Mouse (Mus musculus) ES-Bruce4 (cell line): ENCODE data around the gene Retreg1. TPM values are rescaled to one million over a fixed set of nuclear protein-coding genes. Genes with fewer than 3 reads are reported as not detected.

Source experiments
- H3K27ac ChIP-seq: 2 replicates; pipeline ENCODE4 v1.5.1; 2012; ENCODE audit warnings: low read length, inconsistent platforms; ENCODE audit not compliant: insufficient read depth
- H3K27me3 ChIP-seq: 2 replicates; pipeline ENCODE4 v1.6.1; 2012; ENCODE audit warnings: mild to moderate bottlenecking, low read length, inconsistent platforms; ENCODE audit not compliant: control insufficient read depth, poor library complexity, insufficient read depth, severe bottlenecking
- H3K36me3 ChIP-seq: 2 replicates; pipeline ENCODE4 v1.6.1; 2012; ENCODE audit warnings: inconsistent platforms, mild to moderate bottlenecking, low read length, moderate library complexity; ENCODE audit not compliant: control insufficient read depth, poor library complexity, insufficient read depth, severe bottlenecking
- H3K4me1 ChIP-seq: one replicate; pipeline ENCODE4 v1.8.1; 2011; ENCODE audit warnings: low read length; ENCODE audit not compliant: control insufficient read depth, insufficient read depth
- H3K4me3 ChIP-seq: 2 replicates; pipeline ENCODE4 v1.5.1; 2011; ENCODE audit warnings: low read depth, mild to moderate bottlenecking, low read length
- H3K9ac ChIP-seq: 2 replicates; pipeline ENCODE4 v1.6.1; 2012; ENCODE audit warnings: low read depth, mild to moderate bottlenecking, inconsistent platforms; ENCODE audit not compliant: poor library complexity, severe bottlenecking
- H3K9me3 ChIP-seq: replicated peaks from 2 replicates; pipeline ENCODE4 v1.6.1; 2012; ENCODE audit warnings: mild to moderate bottlenecking, low read length, inconsistent platforms; ENCODE audit not compliant: control insufficient read depth, poor library complexity, insufficient read depth, severe bottlenecking
- CTCF ChIP-seq: IDR thresholded peaks from one replicate; pipeline ENCODE4 v1.8.1; 2011; ENCODE audit warnings: low read depth, low read length
- EP300 ChIP-seq: IDR thresholded peaks from 2 replicates; pipeline ENCODE4 v1.6.1; 2011; ENCODE audit warnings: low read depth, low read length; ENCODE audit not compliant: insufficient read depth
- POLR2A ChIP-seq: IDR thresholded peaks from one replicate; pipeline ENCODE4 v1.8.1; 2011; ENCODE audit warnings: low read length; ENCODE audit not compliant: insufficient read depth
- polyA plus RNA-seq: library from polyadenylated mRNA; stranded (reverse); fragments of >200 nt; gene quantifications from 2 replicates; pipeline ENCODE4 v1.2.4, GENCODE M21; 2011; ENCODE audit warnings: low read depth; ENCODE audit not compliant: missing spikeins, insufficient read depth, insufficient read length

Gene Retreg1
- polyA plus RNA-seq, 1 experiment: 16.5 TPM

DNA sequence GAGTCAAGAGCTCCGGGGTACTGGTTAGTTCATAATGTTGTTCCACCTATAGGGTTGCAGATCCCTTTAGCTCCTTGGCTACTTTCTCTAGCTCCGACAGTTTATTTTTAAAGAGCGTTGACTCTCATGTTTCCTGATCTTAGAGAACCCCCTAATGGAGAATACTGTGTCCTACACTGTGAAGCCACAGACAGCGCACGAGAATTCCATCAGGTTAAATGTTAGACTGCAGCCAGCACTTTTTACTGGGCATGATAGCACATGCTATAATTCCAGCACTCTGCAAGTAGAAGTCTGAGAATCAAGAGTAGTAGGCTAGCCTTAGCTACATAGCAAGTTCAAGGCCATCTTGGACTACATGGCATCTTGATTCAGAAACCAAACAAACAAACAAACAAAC lies 116.4 kb downstream of the Retreg1 start:
- no peak overlapping the region for H3K4me3 ChIP-seq
- no peaks in the 10 kb centered on the region for H3K9me3 ChIP-seq
- no peaks in the 10 kb centered on the region for H3K36me3 ChIP-seq
- no peak overlapping the region for H3K27ac ChIP-seq
- TF ChIP-seq EP300: no peak
- no peak for TF ChIP-seq POLR2A
- no peak for TF ChIP-seq CTCF
- H3K27me3 ChIP-seq: no peaks in the 10 kb centered on the region
- H3K9ac ChIP-seq: no peak overlapping the region
- H3K4me1 ChIP-seq: no peaks in the 10 kb centered on the region

GRCm38 (mm10) chr15:25960231-25960630 lies 117.3 kb downstream of the Retreg1 start:
- Histone ChIP-seq H3K4me3 (no peak overlapping the region), H3K9me3 (no peaks in the 10 kb centered on the region), H3K27me3 (no peaks in the 10 kb centered on the region), H3K27ac (no peak overlapping the region), H3K4me1 (no peaks in the 10 kb centered on the region), H3K9ac (no peak overlapping the region), H3K36me3 (no peaks in the 10 kb centered on the region)
- TF ChIP-seq EP300 (no peak), CTCF (no peak), POLR2A (no peak)

DNA sequence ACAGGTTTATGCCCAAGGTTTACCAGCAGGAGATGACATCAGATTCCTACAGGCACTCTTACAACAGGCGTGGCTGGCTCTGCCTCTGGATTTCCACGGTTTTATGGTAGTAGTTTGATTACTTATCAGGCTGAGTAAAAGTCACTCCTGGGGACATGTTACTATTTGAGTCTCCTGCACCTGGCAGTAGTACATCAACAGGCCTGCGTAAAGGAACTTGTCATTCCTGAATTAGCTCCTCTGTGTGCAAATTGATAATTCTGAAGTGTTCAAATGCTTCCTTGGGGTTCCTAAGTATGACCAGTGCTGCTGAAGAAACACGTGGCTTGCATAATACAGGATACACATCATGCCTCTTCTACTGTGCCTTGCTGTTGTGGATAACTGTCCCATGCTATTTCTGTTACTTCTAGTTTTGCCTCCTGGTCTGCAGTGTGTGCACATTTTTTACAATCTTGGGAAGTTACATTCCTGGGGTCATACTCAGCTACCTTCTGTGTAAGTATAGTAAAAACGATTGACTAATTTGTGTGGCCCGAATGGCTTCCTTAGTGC lies 123.3 kb downstream of the Retreg1 start:
- TF ChIP-seq CTCF (no peak), POLR2A (no peak), EP300 (no peak)
- Histone ChIP-seq H3K9me3 (no peaks in the 10 kb centered on the region), H3K36me3 (no peaks in the 10 kb centered on the region), H3K9ac (no peak overlapping the region), H3K27me3 (no peaks in the 10 kb centered on the region), H3K4me3 (no peak overlapping the region), H3K27ac (no peak overlapping the region), H3K4me1 (no peaks in the 10 kb centered on the region)

- Histone ChIP-seq H3K27me3 (no peaks in the 10 kb centered on the region), H3K9me3 (no peaks in the 10 kb centered on the region), H3K27ac (no peak overlapping the region), H3K9ac (no peak overlapping the region), H3K36me3 (no peaks in the 10 kb centered on the region), H3K4me3 (no peak overlapping the region), H3K4me1 (no peaks in the 10 kb centered on the region)
- no peak for TF ChIP-seq EP300
- TF ChIP-seq POLR2A: no peak
- TF ChIP-seq CTCF: no peak
Measured at GRCm38 (mm10) chr15:25971596-25971995, 128.6 kb downstream of the Retreg1 start.

GRCm38 (mm10) chr15:25972758-25973157 lies 129.8 kb downstream of the Retreg1 start:
- Histone ChIP-seq H3K9ac (no peak overlapping the region), H3K27ac (no peak overlapping the region), H3K4me1 (no peaks in the 10 kb centered on the region), H3K9me3 (no peaks in the 10 kb centered on the region), H3K36me3 (no peaks in the 10 kb centered on the region), H3K27me3 (no peaks in the 10 kb centered on the region), H3K4me3 (no peak overlapping the region)
- TF ChIP-seq EP300 (no peak), POLR2A (no peak), CTCF (no peak)

GRCm38 (mm10) chr15:25974352-25974751 lies 131.4 kb downstream of the Retreg1 start:
- Histone ChIP-seq H3K9ac (no peak overlapping the region), H3K4me3 (no peak overlapping the region), H3K27ac (no peak overlapping the region), H3K9me3 (no peaks in the 10 kb centered on the region), H3K27me3 (no peaks in the 10 kb centered on the region), H3K4me1 (no peaks in the 10 kb centered on the region), H3K36me3 (no peaks in the 10 kb centered on the region)
- TF ChIP-seq POLR2A (no peak), CTCF (no peak)
